16 mouse cellular contexts compared by ENCODE assay signal in genomic region chr2:173535390-173535789, GRCm38 (mm10). TPM values are rescaled to one million over a fixed set of nuclear protein-coding genes. Genes with fewer than 3 reads are reported as not detected.
DNase-seq lines count a peak whose midpoint lies in the region; ATAC-seq and TF ChIP-seq lines count a peak whose summit lies in the region.
"Had no signal": no experiment of that assay in that cellular context is flagged by ENCODE, and none has a peak within 500 bp of the region (broad histone marks: within the 10 kb centered on the region; RNA-seq: fewer than 3 reads in every experiment).

No protein-coding gene starts in this region.

- peak; percentile 46 for TF ChIP-seq POLR2A in testis, adult 2 months (IDR thresholded peaks at IDR 0.05; ENCODE audit: control insufficient read depth, low read depth, low read length)

- H3K9me3 ChIP-seq in kidney, embryonic 16.5 days (ENCODE audit: low read length): no peaks in the 10 kb centered on the region

- peak overlapping the region; percentile 78 for H3K4me3 ChIP-seq in testis, adult 2 months (ENCODE audit: control insufficient read depth, low read depth, low read length)
- H3K4me3 ChIP-seq in kidney, embryonic 16.5 days (ENCODE audit: low read length): no peak overlapping the region

- peak overlapping the region; percentile 27; the same call in 1 of the 2 replicates for H3K27ac ChIP-seq in testis, adult 2 months (ENCODE audit: control insufficient read depth, insufficient read depth, low read depth, low read length)
- H3K27ac ChIP-seq in kidney, embryonic 16.5 days (ENCODE audit: low read length): no peak overlapping the region
- H3K27ac ChIP-seq: macrophage had no signal

- peaks cover 11% of the 10 kb centered on the region for H3K4me1 ChIP-seq in testis, adult 2 months (ENCODE audit: control insufficient read depth, insufficient read depth, low read length)
- 0 out of 2 replicates have a peak, but pooled peaks cover 13% of the 10 kb centered on the region for H3K4me1 ChIP-seq in kidney, embryonic 16.5 days (ENCODE audit: insufficient read depth, low read length)

- ATAC-seq in kidney, embryonic 16.5 days (ENCODE audit: low FRiP score, low TSS enrichment): peak; percentile 54; the same call in 1 of the 2 replicates

- WGBS in kidney, embryonic 16.5 days: 69% methylated on average over 18 of the region's 18 CpGs

- H3K27me3 ChIP-seq in testis, adult 2 months (ENCODE audit: control insufficient read depth, insufficient read depth, low read length): no peaks in the 10 kb centered on the region
- H3K27me3 ChIP-seq in kidney, embryonic 16.5 days (ENCODE audit: insufficient read depth, low read length): no peaks in the 10 kb centered on the region

- DNase-seq in testis, postnatal 14 days (ENCODE audit: low spot score): no peak
- peak; percentile 91 to 92 for DNase-seq in cerebellum, postnatal 14 days
- DNase-seq in urinary bladder, adult 2 months (ENCODE audit: low spot score): no peak
- DNase-seq in heart, postnatal 4 days: no peak
- DNase-seq in thymus, postnatal 14 days: no peak
- DNase-seq: heart, adult 11 months had no signal

- no peaks in the 10 kb centered on the region for H3K36me3 ChIP-seq in testis, adult 2 months (ENCODE audit: control insufficient read depth, insufficient read depth, low read length)
- H3K36me3 ChIP-seq in kidney, embryonic 16.5 days (ENCODE audit: insufficient read depth, low read length): no peaks in the 10 kb centered on the region

- peak overlapping the region; percentile 35 for H3K4me2 ChIP-seq in kidney, embryonic 16.5 days (replicated peaks; ENCODE audit: low read depth, low read length)

- TF ChIP-seq CTCF in testis, adult 2 months (IDR thresholded peaks at IDR 0.05; ENCODE audit: control insufficient read depth, insufficient read depth, insufficient replicate concordance, low read depth, low read length): no peak

- H3K9ac ChIP-seq in kidney, embryonic 16.5 days (replicated peaks; ENCODE audit: low read length): no peak overlapping the region

RNA-seq across cellular contexts. Expression of gene 1700021F07Rik, which starts 13.0 kb away (rescaled TPM):
- 263 and 305 TPM in 2 replicates for polyA plus RNA-seq in testis, adult 2 months (2012; rRNA removed)
- not detected in 2 replicates for polyA plus RNA-seq in kidney, embryonic 16.5 days (2015; fragmentation: Nextera tagmentation; extraction: Ambion mirVana)
- not detected in 2 replicates for polyA plus RNA-seq in urinary bladder, adult 2 months (2012; rRNA removed)
- total RNA-seq in heart, postnatal 4 days (2021): not detected
- total RNA-seq: adrenal gland, adult 18-20 months; hematopoietic stem cell, adult 5-6 weeks; layer of hippocampus, adult 18-20 months; left cerebral cortex, postnatal 14 days; monocyte, adult 5-6 weeks; neutrophil, adult 5-6 weeks had no signal
- polyA plus RNA-seq: liver, embryonic 16.5 days; macrophage had no signal

RNA-seq across cellular contexts. Expression of gene Ankrd60, which starts 42.8 kb away (rescaled TPM):
- polyA plus RNA-seq in testis, adult 2 months (2012; rRNA removed): 462 and 467 TPM in 2 replicates
- not detected in 2 replicates for polyA plus RNA-seq in kidney, embryonic 16.5 days (2015; fragmentation: Nextera tagmentation; extraction: Ambion mirVana)
- polyA plus RNA-seq in urinary bladder, adult 2 months (2012; rRNA removed): not detected in 2 replicates
- total RNA-seq in heart, postnatal 4 days (2021): not detected
- total RNA-seq: adrenal gland, adult 18-20 months; hematopoietic stem cell, adult 5-6 weeks; layer of hippocampus, adult 18-20 months; left cerebral cortex, postnatal 14 days; monocyte, adult 5-6 weeks; neutrophil, adult 5-6 weeks had no signal
- polyA plus RNA-seq: liver, embryonic 16.5 days; macrophage had no signal

Comparison
In these comparisons a context has a peak if more than half of its experiments do, and no peak if none do; other contexts are left out.
1. DNase-seq: peak in cerebellum, postnatal 14 days (2 of 2); none in testis, postnatal 14 days (single experiment), urinary bladder, adult 2 months (single experiment), heart, postnatal 4 days (single experiment) and thymus, postnatal 14 days (single experiment).
2. RNA of gene 1700021F07Rik, which starts 13.0 kb away (polyA plus RNA-seq): 263 to 305 TPM in testis, adult 2 months; not detected in kidney, embryonic 16.5 days and not detected in urinary bladder, adult 2 months; every median in the first group is over 100 times any median in the second.
3. RNA of gene Ankrd60, which starts 42.8 kb away (polyA plus RNA-seq): 462 to 467 TPM in testis, adult 2 months; not detected in kidney, embryonic 16.5 days and not detected in urinary bladder, adult 2 months; every median in the first group is over 100 times any median in the second.